Mouse (Mus musculus) CH12.LX (cell line): ENCODE results near the gene Podxl. TPM values are rescaled to one million over a fixed set of nuclear protein-coding genes. Genes with fewer than 3 reads are reported as not detected.

Source experiments
- DNase-seq: peaks from one replicate; pipeline ENCODE4 v3.0.0-alpha.2; 2013; ENCODE audit errors: extremely low read depth
- H3K27ac ChIP-seq: 2 replicates; pipeline ENCODE4 v1.5.1; 2012; ENCODE audit warnings: low read depth, mild to moderate bottlenecking, control low read depth, moderate library complexity; ENCODE audit not compliant: insufficient read depth
- H3K27me3 ChIP-seq: replicated peaks from 2 replicates; pipeline ENCODE3; 2012; ENCODE audit warnings: inconsistent platforms
- H3K36me3 ChIP-seq, 2 experiments: replicated peaks in 1 of 2; 2 replicates each; pipeline versions ENCODE3 to v1.6.1; 2012; ENCODE audit warnings: inconsistent platforms in 1 of 2, low read length in 1 of 2, mild to moderate bottlenecking in 1 of 2, mixed read lengths in 1 of 2, moderate library complexity in 1 of 2; ENCODE audit not compliant: control insufficient read depth in 1 of 2, insufficient read depth in 1 of 2
- H3K4me1 ChIP-seq, 2 experiments: 2 replicates each; pipeline ENCODE4 v1.6.1; 2012; ENCODE audit warnings: inconsistent platforms in 1 of 2, moderate library complexity in 1 of 2; ENCODE audit not compliant: insufficient read depth in 2 of 2, control insufficient read depth in 1 of 2
- H3K4me2 ChIP-seq: 2 replicates; pipeline ENCODE4 v1.6.1; 2012; ENCODE audit warnings: low read depth, mild to moderate bottlenecking, control low read depth; ENCODE audit not compliant: poor library complexity, insufficient read depth, severe bottlenecking
- H3K4me3 ChIP-seq, 3 experiments: fragments of 150-350 bp in 1 of 3; sonication (generic) in 1 of 3; replicated peaks in 1 of 3; 2 replicates each; pipeline versions ENCODE3 to v1.5.1; 2011 to 2012; ENCODE audit warnings: low read depth in 2 of 3, low read length in 2 of 3, mild to moderate bottlenecking in 2 of 3, moderate library complexity in 2 of 3, control low read depth in 1 of 3, improper control_type of control experiment in 1 of 3, inconsistent platforms in 1 of 3, mixed read lengths in 1 of 3; ENCODE audit not compliant: poor library complexity in 1 of 3
- H3K79me2 ChIP-seq: replicated peaks from 2 replicates; pipeline ENCODE4 v1.6.1; 2012; ENCODE audit warnings: mild to moderate bottlenecking, moderate library complexity; ENCODE audit not compliant: control insufficient read depth, poor library complexity, insufficient read depth, severe bottlenecking; ENCODE audit errors: extremely low read depth
- H3K9ac ChIP-seq: 2 replicates; pipeline ENCODE4 v1.6.1; 2012; ENCODE audit warnings: low read depth, mild to moderate bottlenecking, control low read depth, moderate library complexity; ENCODE audit not compliant: insufficient read depth
- H3K9me3 ChIP-seq: replicated peaks from 2 replicates; pipeline ENCODE3; 2012; ENCODE audit warnings: low read length, inconsistent platforms, mixed read lengths
- CTCF ChIP-seq, 2 experiments: IDR thresholded peaks in 1 of 2; conservative IDR thresholded peaks in 1 of 2; 2 replicates each; pipeline ENCODE4 v1.5.1; 2011 to 2012; ENCODE audit warnings: low read depth in 2 of 2, low read length in 2 of 2, improper control_type of control experiment in 1 of 2, inconsistent platforms in 1 of 2, mild to moderate bottlenecking in 1 of 2, moderate library complexity in 1 of 2
- E2F4 ChIP-seq: IDR thresholded peaks from 2 replicates; pipeline ENCODE4 v1.6.1; 2011; ENCODE audit warnings: low read depth, low read length, improper control_type of control experiment; ENCODE audit not compliant: insufficient replicate concordance
- ELF1 ChIP-seq: IDR thresholded peaks from 2 replicates; pipeline ENCODE4 v1.6.1; 2014; ENCODE audit warnings: low read depth, mild to moderate bottlenecking, inconsistent platforms, low read length, improper control_type of control experiment
- GABPA ChIP-seq: IDR thresholded peaks from 2 replicates; pipeline ENCODE4 v1.6.1; 2012; ENCODE audit warnings: low read depth, low read length, improper control_type of control experiment, inconsistent platforms; ENCODE audit not compliant: insufficient replicate concordance
- IRF4 ChIP-seq: IDR thresholded peaks from 2 replicates; pipeline ENCODE4 v1.6.1; 2014; ENCODE audit warnings: low read depth, mild to moderate bottlenecking, inconsistent platforms, low read length, improper control_type of control experiment
- MAFK ChIP-seq: IDR thresholded peaks from 2 replicates; pipeline ENCODE4 v1.6.1; 2011; ENCODE audit warnings: low read length, improper control_type of control experiment; ENCODE audit not compliant: insufficient replicate concordance
- MEF2A ChIP-seq: IDR thresholded peaks from 2 replicates; pipeline ENCODE4 v1.6.1; 2014; ENCODE audit warnings: low read depth, mild to moderate bottlenecking, inconsistent platforms, low read length, improper control_type of control experiment, borderline replicate concordance
- MXI1 ChIP-seq: IDR thresholded peaks from 2 replicates; pipeline ENCODE4 v1.6.1; 2011; ENCODE audit warnings: mild to moderate bottlenecking, low read depth, low read length, improper control_type of control experiment
- PAX5 ChIP-seq: IDR thresholded peaks from 2 replicates; pipeline ENCODE4 v1.6.1; 2012; ENCODE audit warnings: low read length, inconsistent platforms, mixed read lengths
- RAD21 ChIP-seq: IDR thresholded peaks from 2 replicates; pipeline ENCODE4 v1.6.1; 2011; ENCODE audit warnings: low read depth, mild to moderate bottlenecking, low read length, improper control_type of control experiment, moderate library complexity
- RCOR1 ChIP-seq: conservative IDR thresholded peaks from 2 replicates; pipeline ENCODE4 v1.6.1; 2012; ENCODE audit warnings: low read depth, mild to moderate bottlenecking, inconsistent platforms, low read length, improper control_type of control experiment
- SIN3A ChIP-seq: IDR thresholded peaks from 2 replicates; pipeline ENCODE4 v1.6.1; 2012; ENCODE audit warnings: low read length, improper control_type of control experiment, inconsistent platforms
- TBP ChIP-seq: conservative IDR thresholded peaks from 2 replicates; pipeline ENCODE4 v1.6.1; 2011; ENCODE audit warnings: low read depth, low read length, improper control_type of control experiment
- TCF12 ChIP-seq: IDR thresholded peaks from 2 replicates; pipeline ENCODE4 v1.6.1; 2014; ENCODE audit warnings: low read depth, mild to moderate bottlenecking, inconsistent platforms, low read length, improper control_type of control experiment
- USF1 ChIP-seq: IDR thresholded peaks from 2 replicates; pipeline ENCODE4 v1.6.1; 2014; ENCODE audit warnings: low read depth, mild to moderate bottlenecking, inconsistent platforms, low read length, improper control_type of control experiment
- ZC3H11A ChIP-seq: IDR thresholded peaks from 2 replicates; pipeline ENCODE4 v1.6.1; 2012; ENCODE audit warnings: low read depth, mild to moderate bottlenecking, inconsistent platforms, low read length, improper control_type of control experiment
- ZKSCAN1 ChIP-seq: IDR thresholded peaks from 2 replicates; pipeline ENCODE4 v1.6.1; 2012; ENCODE audit warnings: low read depth, inconsistent platforms, low read length, improper control_type of control experiment, borderline replicate concordance
- ZMIZ1 ChIP-seq: IDR thresholded peaks from 2 replicates; pipeline ENCODE4 v1.6.1; 2012; ENCODE audit warnings: low read depth, mild to moderate bottlenecking, inconsistent platforms, low read length, improper control_type of control experiment
- dilution Hi-C: fragments of 300-500 bp; cut with MboI; formaldehyde crosslinking; loops from 2 replicates; pipeline ENCODE4 v1.14.3; 2020; ENCODE audit warnings: low sequenced_read_pairs; ENCODE audit not compliant: extremely low pct_unique_long_range_greater_than_20kb, extremely low pct_ligation_motif_present
- in situ Hi-C: fragments of 300-500 bp; cut with MboI; formaldehyde crosslinking; loops from 3 replicates; pipeline ENCODE4 v1.14.3; 2019; ENCODE audit warnings: low sequenced_read_pairs, low pct_ligation_motif_present, low pct_unique_long_range_greater_than_20kb, mixed read lengths
- polyA plus RNA-seq: library from polyadenylated mRNA; unstranded; fragments of >175 nt; gene quantifications from 2 replicates; pipeline ENCODE4 v1.2.1, GENCODE M21; 2012; ENCODE audit warnings: low read depth; ENCODE audit not compliant: insufficient read length
- total RNA-seq, 2 experiments: library from RNA; depleted of rRNA; stranded (reverse); fragments of 300-350 nt in 1 of 2; fragments of >200 nt in 1 of 2; gene quantifications; 2 replicates each; pipeline ENCODE4 v1.2.3; 2012 to 2014

Gene Podxl
- total and polyA plus RNA-seq, 3 experiments = not detected

- Histone ChIP-seq H3K27me3 (peaks cover 69% of the 10 kb centered on the region), H3K4me1 (no peaks in the 10 kb centered on the region), H3K4me2 (no peak overlapping the region)
- no peak for TF ChIP-seq SIN3A
- no peak for TF ChIP-seq TBP
- no peak for TF ChIP-seq PAX5
- no peak for TF ChIP-seq ELF1
- no peak for TF ChIP-seq IRF4
- no peak for TF ChIP-seq E2F4
- TF ChIP-seq, all 38 proteins: peak for 0
- DNase-seq = no peak
- no peak overlapping the region for H3K27ac ChIP-seq
- no peak overlapping the region for H3K9ac ChIP-seq
- dilution Hi-C loops (no loop called here), in situ Hi-C loops (no loop called here)
- no peaks in the 10 kb centered on the region for H3K9me3 ChIP-seq
- H3K36me3 ChIP-seq = no peaks in the 10 kb centered on the region
- no peak overlapping the region for H3K4me3 ChIP-seq
- H3K79me2 ChIP-seq = no peaks in the 10 kb centered on the region
Measured at GRCm38 (mm10) chr6:31599863-31600262, 36.1 kb upstream of the Podxl start.

- Histone ChIP-seq H3K27me3 (peaks cover 70% of the 10 kb centered on the region), H3K4me3 (no peak overlapping the region), H3K27ac (no peak overlapping the region), H3K4me1 (no peaks in the 10 kb centered on the region), H3K4me2 (no peak overlapping the region), H3K9ac (no peak overlapping the region), H3K9me3 (no peaks in the 10 kb centered on the region), H3K79me2 (no peaks in the 10 kb centered on the region), H3K36me3 (no peaks in the 10 kb centered on the region)
- TF ChIP-seq ZKSCAN1 (no peak), CTCF (conservative IDR thresholded peaks at IDR 0.05 in 1 of 2, IDR thresholded peaks at IDR 0.05 in 1 of 2; ENCODE audit: low read depth in 2 of 2, low read length in 2 of 2) (no peak), ZMIZ1 (no peak), E2F4 (no peak)
- in situ Hi-C loops = no loop called here
- DNase-seq = no peak
- dilution Hi-C loops = no loop called here
Measured at GRCm38 (mm10) chr6:31598349-31598911, 34.6 kb upstream of the Podxl start.

- Histone ChIP-seq H3K27ac (no peak overlapping the region), H3K4me2 (no peak overlapping the region), H3K4me3 (no peak overlapping the region), H3K4me1 (no peaks in the 10 kb centered on the region), H3K79me2 (no peaks in the 10 kb centered on the region), H3K9me3 (no peaks in the 10 kb centered on the region), H3K27me3 (peaks cover 68% of the 10 kb centered on the region), H3K36me3 (no peaks in the 10 kb centered on the region), H3K9ac (no peak overlapping the region)
- in situ Hi-C loops (no loop called here), dilution Hi-C loops (no loop called here)
- no peak for DNase-seq
- TF ChIP-seq PAX5 = no peak
- TF ChIP-seq ELF1 = no peak
- no peak for TF ChIP-seq ZC3H11A
- TF ChIP-seq TCF12 = no peak
- no peak for TF ChIP-seq MAFK
- no peak for TF ChIP-seq RAD21
- TF ChIP-seq MEF2A = no peak
- no peak for TF ChIP-seq ZMIZ1
- no peak for TF ChIP-seq MXI1
- no peak for TF ChIP-seq USF1
- TF ChIP-seq GABPA = no peak
- no peak for TF ChIP-seq RCOR1
- TF ChIP-seq SIN3A = no peak
Measured at GRCm38 (mm10) chr6:31597136-31597460, 33.3 kb upstream of the Podxl start.
